In the genomic region with DNA sequence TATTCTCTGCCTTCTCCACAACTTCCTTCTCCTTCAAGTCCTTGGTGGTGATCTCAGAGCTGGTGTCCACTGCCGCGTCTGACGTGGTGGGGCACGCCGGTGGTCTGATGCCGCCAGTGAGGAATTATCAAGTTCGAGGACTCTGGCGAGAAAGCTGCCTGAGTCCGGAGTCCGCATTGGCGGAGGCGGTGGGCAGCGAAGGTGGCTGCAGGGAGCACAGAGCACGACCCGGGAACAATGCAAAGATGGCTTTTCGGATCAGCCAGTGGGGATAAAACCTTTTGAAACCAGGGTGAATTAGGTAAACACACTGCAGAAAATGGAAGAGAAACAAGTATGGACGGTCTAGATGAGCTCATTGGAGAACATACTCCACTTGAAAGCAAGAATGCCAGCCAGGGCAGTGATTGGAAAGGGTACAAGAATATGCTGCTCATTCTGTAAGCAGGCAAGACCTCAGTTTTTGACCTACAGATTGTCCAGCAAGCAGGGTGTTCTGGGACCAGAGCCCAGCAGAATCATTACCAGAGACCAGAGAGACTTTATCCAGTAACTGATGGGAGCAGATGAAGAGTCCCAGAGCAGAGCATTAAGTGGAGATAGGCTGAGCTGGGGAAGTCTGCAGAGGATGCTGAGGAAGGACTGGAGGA, we compare ENCODE assay signal across 31 mouse cellular contexts. TPM values are rescaled to one million over a fixed set of nuclear protein-coding genes. Genes with fewer than 3 reads are reported as not detected.
"Had no signal": no experiment of that assay in that cellular context is flagged by ENCODE, and none has a peak within 500 bp of the region (broad histone marks: within the 10 kb centered on the region; RNA-seq: fewer than 3 reads in every experiment).

No protein-coding gene starts in this region.

- H3K27me3 ChIP-seq: liver, embryonic 13.5 days; midbrain, embryonic 12.5 days; neural tube, embryonic 13.5 days had no signal

- H3K4me2 ChIP-seq: liver, embryonic 13.5 days; midbrain, embryonic 12.5 days; neural tube, embryonic 13.5 days had no signal

- H3K4me1 ChIP-seq: midbrain, embryonic 12.5 days; neural tube, embryonic 13.5 days had no signal

- H3K36me3 ChIP-seq: liver, embryonic 13.5 days had no signal

- ATAC-seq: midbrain, embryonic 16.5 days had no signal

- H3K4me3 ChIP-seq: left cerebral cortex, adult 2 months; liver, embryonic 13.5 days; midbrain, embryonic 12.5 days; myocyte; neural tube, embryonic 13.5 days had no signal

- H3K9ac ChIP-seq: liver, embryonic 13.5 days; midbrain, embryonic 12.5 days; neural tube, embryonic 13.5 days had no signal

- H3K27ac ChIP-seq: left cerebral cortex, adult 2 months; liver, embryonic 13.5 days; midbrain, embryonic 12.5 days; neural tube, embryonic 13.5 days had no signal

- H3K9me3 ChIP-seq: liver, embryonic 13.5 days had no signal

- DNase-seq: kidney, postnatal 10 days; kidney, postnatal 36 days; layer of hippocampus, postnatal 36 days; liver, embryonic 13.5 days; lung, adult 2 months; lung, postnatal 14 days; lung, postnatal 4 days; retina, postnatal 1 day; right cerebral cortex, postnatal 25 days; spleen, adult 18-20 months; thymus, adult 18-20 months; thymus, postnatal 36 days had no signal

RNA-seq across cellular contexts. Expression of a gene that starts 41.4 kb away (rescaled TPM):
- total RNA-seq: layer of hippocampus, adult 8-10 months; layer of hippocampus, postnatal 10 days; layer of hippocampus, postnatal 36 days; left cerebral cortex, adult 2 months; left cerebral cortex, postnatal 10 days; left cerebral cortex, postnatal 36 days; liver, adult 2 months; monocyte, adult 5-6 weeks had no signal
- polyA plus RNA-seq: kidney, embryonic 14.5 days; limb, embryonic 11.5 days; limb, embryonic 14.5 days; liver, adult 2 months; liver, embryonic 13.5 days; liver, embryonic 16.5 days; lung, adult 2 months; lung, embryonic 16.5 days; midbrain, embryonic 12.5 days; midbrain, embryonic 16.5 days; myocyte; neural tube, embryonic 13.5 days; stomach, embryonic 16.5 days; testis, adult 2 months; urinary bladder, adult 2 months had no signal
